Mouse (Mus musculus): ENCODE data around the gene Anapc15-ps.

The Anapc15-ps gene

GRCm38 (mm10) chr10:95673351-95673750 is at the start of gene Anapc15-ps:
Anapc15-ps (minus strand) TSS chr10:95673451.
- DNase-seq (ENCODE audit: extremely low spot score, low read depth, low spot score), result no peak

DNA sequence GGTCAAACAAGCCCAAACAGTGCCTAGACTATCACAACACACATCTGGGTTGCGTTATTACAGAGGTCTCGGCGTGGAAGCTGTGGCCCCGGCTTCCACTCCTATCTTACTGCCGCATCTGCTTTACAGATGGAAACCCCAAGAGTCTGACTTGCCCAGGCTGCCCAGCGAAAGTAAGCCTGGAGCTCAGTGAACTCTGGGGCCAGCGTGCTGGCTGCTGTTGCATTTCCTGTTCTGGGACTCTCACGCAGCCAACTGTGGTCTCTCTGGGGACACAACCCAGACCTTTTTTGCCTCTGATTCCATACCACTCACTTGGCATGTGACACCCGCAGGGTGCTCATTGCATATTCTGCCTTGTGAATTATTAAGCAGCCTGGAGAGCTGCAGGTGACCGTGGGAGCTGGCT is 49.0 kb upstream of the Anapc15-ps start:
- DNase-seq (ENCODE audit: extremely low spot score, low read depth, low spot score), result no peak

DNA sequence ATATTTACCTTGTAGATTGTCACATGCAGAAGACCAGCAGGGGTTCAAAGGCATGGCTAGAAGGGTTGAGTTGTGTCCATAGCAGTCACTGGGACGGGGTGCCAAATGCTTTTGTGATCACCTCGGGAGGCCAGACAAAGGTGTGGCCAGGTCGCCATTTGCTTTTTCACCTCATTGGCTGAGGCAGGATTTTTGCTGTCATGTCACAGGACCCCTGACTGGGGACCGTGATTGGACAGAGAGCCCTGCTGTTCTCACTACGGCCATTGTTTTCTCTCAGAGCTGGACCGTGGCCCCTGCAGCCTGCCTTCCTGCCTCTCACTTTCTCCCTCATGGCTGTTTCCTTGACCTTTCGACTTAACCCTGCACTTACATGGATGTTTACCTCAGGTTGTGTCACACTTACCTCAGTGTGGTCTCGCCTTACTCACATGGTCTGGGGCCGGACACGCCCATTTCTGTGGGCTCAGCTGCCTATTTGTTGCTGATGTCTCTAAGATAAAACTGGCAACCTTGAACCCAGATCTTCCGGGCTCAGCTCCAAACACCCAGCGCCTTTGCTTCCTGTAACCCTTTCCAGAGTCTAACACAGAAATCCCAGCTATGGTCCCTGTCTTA is 47.0 kb upstream of the Anapc15-ps start:
- no peak for DNase-seq (ENCODE audit: extremely low spot score, low read depth, low spot score)

DNA sequence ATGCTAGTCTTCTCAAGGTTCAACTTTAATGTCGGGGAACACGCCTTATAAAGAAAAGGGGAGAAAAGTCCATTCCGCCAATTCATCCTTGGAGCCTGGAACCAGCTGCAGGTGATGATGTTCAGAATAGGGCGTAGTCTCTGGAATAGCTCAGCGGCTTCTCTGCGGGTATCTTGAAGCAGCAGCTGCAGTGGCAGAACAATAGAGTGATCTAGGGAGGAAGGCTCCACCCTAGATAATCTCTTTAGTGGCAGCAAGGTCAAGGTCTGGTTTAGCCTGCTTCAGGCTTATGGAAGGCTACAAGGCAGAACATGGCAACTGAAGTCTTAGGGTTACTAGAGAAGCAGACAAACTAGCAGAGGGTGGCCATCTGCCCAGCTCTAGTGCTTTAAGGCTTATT is 46.2 kb upstream of the Anapc15-ps start:
- no peak for DNase-seq (ENCODE audit: extremely low spot score, low read depth, low spot score)

- DNase-seq (ENCODE audit: extremely low spot score, low read depth, low spot score), result no peak
Observed at GRCm38 (mm10) chr10:95718760-95719159, 45.5 kb upstream of the Anapc15-ps start.

DNA sequence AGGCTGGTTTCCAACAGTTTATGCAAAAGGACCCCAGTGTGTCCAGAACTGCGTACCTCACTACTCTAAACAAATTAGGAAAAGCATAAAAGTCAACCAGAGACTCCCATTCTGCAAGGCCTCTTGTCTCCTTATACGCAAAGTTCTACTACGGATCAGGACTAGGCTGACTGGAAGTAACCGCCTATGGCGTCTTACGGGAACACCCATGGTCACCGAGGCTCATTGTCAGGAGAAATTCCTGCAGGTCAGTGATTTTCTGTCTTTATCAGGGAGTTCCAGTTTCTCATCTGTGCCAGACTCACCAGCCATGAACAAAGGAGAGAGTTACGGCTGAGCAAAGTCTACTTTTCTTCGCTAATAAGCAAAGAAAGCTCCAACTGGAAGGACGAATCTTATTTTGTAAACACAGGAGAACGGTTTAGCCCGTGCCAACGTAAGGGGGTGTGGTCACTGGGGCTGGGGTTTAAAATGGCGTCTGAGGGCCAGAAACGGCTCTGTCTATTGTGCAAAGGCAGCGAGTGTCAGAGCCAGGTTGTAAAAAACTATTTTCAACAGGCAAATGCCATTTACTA is 43.9 kb upstream of the Anapc15-ps start:
- DNase-seq (ENCODE audit: extremely low spot score, low read depth, low spot score), result no peak

DNA sequence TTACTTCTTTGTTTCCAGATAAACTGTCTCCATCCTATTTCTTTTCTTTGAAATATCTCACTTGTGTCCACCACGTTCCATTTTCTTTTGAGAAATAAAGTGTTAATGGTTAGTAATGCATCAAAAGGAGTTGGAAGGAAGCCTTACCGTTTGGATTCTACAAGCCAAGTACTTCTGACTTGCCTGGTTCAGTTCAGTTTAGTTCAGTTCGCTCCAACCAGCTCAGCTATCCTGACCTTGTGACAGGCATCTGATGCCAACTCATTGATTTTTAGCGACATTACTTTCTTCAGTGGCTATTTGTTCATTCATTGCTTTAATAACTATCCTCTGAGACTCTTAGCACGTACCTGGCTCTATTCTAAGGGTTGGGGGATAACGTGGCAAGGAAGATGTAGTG is 42.4 kb upstream of the Anapc15-ps start:
- DNase-seq (ENCODE audit: extremely low spot score, low read depth, low spot score), result no peak

DNA sequence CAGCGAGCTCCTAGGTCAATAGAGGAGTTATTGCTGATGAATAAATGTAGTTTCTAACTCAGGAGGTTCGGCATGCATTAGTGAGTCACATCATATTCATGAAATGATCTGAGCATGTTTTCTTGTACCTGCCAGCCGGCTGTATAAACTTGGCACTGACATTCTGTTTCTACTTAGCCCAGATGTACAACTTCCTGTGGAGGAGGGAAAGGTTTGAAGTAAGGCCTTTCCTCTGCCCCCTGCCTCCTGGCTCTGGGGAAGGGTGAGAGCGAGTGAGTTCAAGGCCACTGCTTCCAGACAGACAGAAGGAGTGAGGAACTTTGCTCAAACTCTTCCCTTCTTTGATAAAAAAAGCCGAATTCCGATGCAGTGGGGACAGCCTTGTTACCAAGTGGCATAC is 39.0 kb upstream of the Anapc15-ps start:
- no peak for DNase-seq (ENCODE audit: extremely low spot score, low read depth, low spot score)

DNA sequence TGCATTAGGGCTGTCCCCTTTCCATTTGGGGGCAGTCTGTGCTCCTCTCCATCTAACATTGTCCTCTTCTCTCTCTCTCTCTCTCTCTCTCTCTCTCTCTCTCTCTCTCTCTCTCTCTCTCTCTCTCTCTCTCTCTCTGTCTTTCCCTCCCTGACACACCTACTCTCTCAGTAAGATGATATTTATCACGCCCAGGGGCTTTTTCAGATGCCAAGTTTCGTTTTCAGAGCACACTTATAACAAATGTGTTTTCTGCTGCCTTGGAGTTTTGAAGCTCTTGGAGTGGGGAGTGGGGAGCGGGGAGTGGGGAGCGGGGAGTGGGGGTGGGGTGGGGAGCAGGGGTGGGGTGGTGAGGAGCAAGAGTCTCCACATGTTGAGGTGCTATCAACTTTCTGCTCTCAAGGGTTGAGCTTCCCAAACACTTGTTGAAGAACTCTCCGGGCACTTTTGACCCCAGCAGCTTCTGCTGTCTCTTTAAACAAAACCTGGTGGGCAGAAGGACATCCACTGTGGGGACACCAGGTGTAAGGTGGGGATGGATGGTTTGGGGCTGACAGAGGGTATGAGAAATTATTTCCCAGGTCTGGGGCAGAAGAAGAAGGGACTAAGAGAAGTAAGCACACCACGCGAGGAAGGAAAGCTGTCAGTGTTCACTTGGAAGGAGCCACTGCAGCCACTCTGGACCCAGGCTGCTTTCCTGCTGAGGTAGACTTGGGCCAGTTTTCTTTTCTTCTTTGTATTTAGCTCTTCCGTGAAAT is 36.8 kb upstream of the Anapc15-ps start:
- DNase-seq (ENCODE audit: extremely low spot score, low read depth, low spot score), result no peak

DNA sequence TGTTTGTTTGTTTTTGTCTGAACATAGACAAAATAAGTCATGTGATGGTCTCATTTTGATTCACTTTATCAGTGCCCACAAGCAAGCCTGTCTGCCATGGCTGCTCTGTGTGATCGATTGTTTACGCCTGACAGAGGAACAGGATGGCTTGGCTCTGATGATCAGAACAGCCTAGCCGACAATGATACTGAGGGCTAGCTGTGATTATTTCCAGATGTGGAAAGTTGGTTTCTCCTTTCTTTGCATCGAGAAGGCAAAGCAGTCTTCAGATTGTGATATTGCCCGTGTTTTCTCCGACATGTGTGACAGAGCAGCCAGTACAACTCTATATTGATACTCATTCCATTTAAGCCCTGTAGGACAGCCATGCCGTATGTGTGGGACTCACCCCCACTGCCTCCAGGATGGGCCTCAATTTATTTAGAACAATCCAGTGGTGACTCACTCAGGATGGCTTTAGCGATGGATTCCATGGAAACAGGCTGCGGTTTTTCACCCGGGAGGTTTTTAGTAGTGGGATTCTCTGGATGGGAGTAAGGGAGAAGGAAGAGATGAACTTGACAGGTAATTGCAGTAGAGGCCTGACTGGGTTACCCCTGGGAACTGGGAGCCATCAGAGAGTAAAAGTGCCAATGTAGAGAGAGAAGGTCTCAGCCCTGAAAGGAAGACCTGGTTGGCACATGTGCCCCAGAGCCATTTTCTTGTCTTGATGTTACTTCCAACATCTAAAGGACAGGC is 36.1 kb upstream of the Anapc15-ps start:
- no peak for DNase-seq (ENCODE audit: extremely low spot score, low read depth, low spot score)

GRCm38 (mm10) chr10:95708001-95708400 is 34.8 kb upstream of the Anapc15-ps start:
- no peak for DNase-seq (ENCODE audit: extremely low spot score, low read depth, low spot score)

GRCm38 (mm10) chr10:95706867-95707266 is 33.6 kb upstream of the Anapc15-ps start:
- no peak for DNase-seq (ENCODE audit: extremely low spot score, low read depth, low spot score)

DNA sequence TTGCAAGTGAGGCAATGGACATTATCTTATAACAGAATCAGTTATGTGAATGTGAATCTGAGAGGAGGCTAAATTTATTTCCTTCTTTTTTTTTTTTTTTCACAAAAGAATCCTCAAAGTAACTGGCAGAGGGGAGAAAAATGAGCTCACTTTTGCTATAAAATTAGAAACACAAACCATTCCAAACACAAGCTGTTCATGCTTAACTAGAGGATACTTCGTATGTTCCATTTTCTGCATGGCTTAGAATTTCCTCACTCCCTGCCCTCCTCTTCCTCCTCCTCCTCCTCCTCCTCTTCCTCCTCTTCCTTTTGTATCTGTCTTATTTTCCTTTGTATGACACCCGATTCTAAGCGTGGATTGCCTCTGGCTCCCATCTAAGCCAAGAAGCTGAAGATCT is 32.5 kb upstream of the Anapc15-ps start:
- DNase-seq (ENCODE audit: extremely low spot score, low read depth, low spot score), result no peak

GRCm38 (mm10) chr10:95704847-95705246 is 31.6 kb upstream of the Anapc15-ps start:
- no peak for DNase-seq (ENCODE audit: extremely low spot score, low read depth, low spot score)

DNA sequence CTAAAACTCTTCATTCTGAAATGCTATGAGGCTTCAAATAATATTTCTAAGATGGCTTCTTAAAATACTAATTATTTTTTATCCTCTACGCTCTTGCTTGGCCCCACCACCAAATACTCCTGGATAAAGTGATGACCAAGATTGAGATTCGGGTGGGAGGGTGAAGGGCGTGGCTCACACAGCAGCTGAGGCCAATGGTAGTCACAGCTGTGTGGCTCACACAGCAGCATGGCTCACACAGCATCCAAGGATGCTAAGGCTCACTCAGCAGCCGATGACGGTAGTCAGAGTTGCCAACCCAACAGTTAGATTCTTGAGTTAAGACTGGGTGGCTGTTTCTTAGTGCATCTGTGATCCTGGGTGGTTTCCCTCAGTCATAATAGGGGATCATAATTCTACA is 30.5 kb upstream of the Anapc15-ps start:
- no peak for DNase-seq (ENCODE audit: extremely low spot score, low read depth, low spot score)

DNA sequence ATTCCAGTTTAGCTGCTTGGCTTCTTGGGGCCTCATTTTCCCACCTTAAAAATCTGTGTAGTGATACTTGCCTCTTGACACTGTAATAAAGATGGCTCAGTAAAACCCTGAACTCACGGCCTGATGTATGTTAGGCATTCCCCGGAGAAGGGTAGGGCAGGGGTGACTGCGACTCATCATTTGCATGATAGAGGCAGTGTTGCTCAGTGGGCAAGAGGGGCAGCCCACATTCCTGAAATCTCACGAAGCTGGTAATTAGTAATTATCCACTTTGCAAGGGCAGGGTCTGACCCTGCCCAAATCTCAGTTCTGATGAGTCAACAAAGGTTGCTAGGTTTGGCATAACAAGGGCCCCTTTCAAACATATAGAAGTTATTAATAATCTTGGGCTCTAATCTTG is 27.2 kb upstream of the Anapc15-ps start:
- no peak for DNase-seq (ENCODE audit: extremely low spot score, low read depth, low spot score)

GRCm38 (mm10) chr10:95698920-95699714 is 25.9 kb upstream of the Anapc15-ps start:
- DNase-seq (ENCODE audit: extremely low spot score, low read depth, low spot score), result no peak

- DNase-seq (ENCODE audit: extremely low spot score, low read depth, low spot score), result no peak
Observed at GRCm38 (mm10) chr10:95696253-95696641, 23.0 kb upstream of the Anapc15-ps start.

- DNase-seq (ENCODE audit: extremely low spot score, low read depth, low spot score), result no peak
Observed at GRCm38 (mm10) chr10:95695603-95696252, 22.5 kb upstream of the Anapc15-ps start.

DNA sequence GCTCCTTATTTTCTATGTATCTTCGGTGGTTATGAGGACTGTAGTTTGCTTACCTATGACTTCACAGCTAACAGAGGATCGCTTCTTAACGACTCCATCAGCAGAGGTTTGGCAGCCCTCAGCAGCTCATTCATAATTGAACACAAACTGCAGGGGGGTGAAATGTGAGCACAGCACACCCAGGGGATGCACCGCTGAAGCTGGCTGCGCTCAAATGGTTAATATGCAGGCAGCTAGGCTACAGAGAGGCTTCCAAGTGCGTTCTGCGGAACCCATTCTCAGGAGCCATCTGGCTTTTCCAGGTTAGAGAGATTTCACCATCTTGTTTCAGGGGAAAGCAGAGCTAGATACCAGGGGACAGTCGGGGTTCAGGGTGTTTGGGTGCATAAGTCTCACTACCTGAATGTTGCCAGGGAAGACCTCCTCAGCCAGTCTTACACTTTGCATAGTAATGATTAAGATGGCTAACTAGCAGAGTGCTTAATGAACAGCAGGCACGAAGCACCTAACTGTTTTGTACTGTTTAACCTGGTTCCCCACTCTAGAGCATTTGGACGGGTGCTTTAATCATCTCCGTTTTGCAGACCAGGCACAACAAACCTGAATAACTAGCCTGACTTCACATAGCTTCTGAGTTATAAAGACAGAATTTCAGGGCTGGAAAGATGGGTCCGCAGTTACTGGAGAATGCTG is 21.5 kb upstream of the Anapc15-ps start:
- DNase-seq (ENCODE audit: extremely low spot score, low read depth, low spot score), result no peak

All from hindlimb bud, embryonic 11.5 days (tissue).